Mouse (Mus musculus): Measurements from ENCODE around the gene Uncx.

- no peak for TF ChIP-seq HCFC1 (IDR thresholded peaks at IDR 0.05; ENCODE audit: borderline replicate concordance, insufficient read depth, low read length)
- TF ChIP-seq MAFK (IDR thresholded peaks at IDR 0.05; ENCODE audit: insufficient read depth, low read depth, low read length): no peak
- TF ChIP-seq CHD2 (IDR thresholded peaks at IDR 0.05; ENCODE audit: low read depth, low read length): no peak
These were observed 32.5 kb upstream of the Uncx start for GRCm38 (mm10) chr5:139510682-139511366.

All from ES-E14 (cell line).